9 mouse cellular contexts compared by ENCODE assay signal in the genomic region with DNA sequence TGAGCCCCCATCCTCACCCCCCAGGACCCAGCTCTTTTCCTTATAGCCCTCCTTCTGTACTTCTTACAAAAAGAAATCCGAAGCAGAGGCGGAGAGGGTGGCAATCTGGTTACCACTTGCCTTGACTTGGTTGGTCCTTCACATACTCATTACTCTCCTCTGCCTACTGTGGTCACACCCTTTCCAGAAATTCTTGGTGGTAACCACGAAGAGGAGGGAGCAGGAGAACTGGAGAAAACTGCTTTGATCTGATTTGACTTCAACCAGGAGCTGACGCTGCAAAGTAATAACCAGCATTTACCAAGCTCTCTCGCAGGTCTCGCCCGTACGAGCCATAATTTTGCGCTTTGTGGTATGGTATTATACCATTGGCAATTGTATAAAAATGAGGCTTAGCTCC. TPM values are rescaled to one million over a fixed set of nuclear protein-coding genes. Genes with fewer than 3 reads are reported as not detected.
DNase-seq lines count a peak whose midpoint lies in the region; ATAC-seq and TF ChIP-seq lines count a peak whose summit lies in the region.
"Had no signal": no experiment of that assay in that cellular context is flagged by ENCODE, and none has a peak within 500 bp of the region (broad histone marks: within the 10 kb centered on the region; RNA-seq: fewer than 3 reads in every experiment).

No protein-coding gene starts in this region.

- peak overlapping the region; percentile 82 to 96 for H3K27ac ChIP-seq in heart, embryonic 14.5 days (replicated peaks in 1 of 2; ENCODE audit: control insufficient read depth in 1 of 2, insufficient read depth in 1 of 2, low read depth in 2 of 2, low read length in 2 of 2)
- no peak overlapping the region for H3K27ac ChIP-seq in forebrain, embryonic 14.5 days (ENCODE audit: low read depth, low read length)
- 0 out of 2 replicates have a peak overlapping the region, but pooled peaks have one; percentile 93 for H3K27ac ChIP-seq in liver, postnatal 0 days (ENCODE audit: low read depth)

- ATAC-seq in heart, embryonic 14.5 days (ENCODE audit: insufficient number of reproducible peaks, insufficient read depth, low FRiP score, low read depth) = no peak
- ATAC-seq in forebrain, embryonic 14.5 days = no peak
- no peak for ATAC-seq in liver, postnatal 0 days

- no peak for TF ChIP-seq CTCF in liver, postnatal 0 days (IDR thresholded peaks at IDR 0.05; ENCODE audit: low read depth)

- H3K4me3 ChIP-seq in heart, embryonic 14.5 days (ENCODE audit: control insufficient read depth in 1 of 2, insufficient read depth in 1 of 2, low read depth in 1 of 2, low read length in 2 of 2) = peak overlapping the region; percentile 79 to 92
- peak overlapping the region; percentile 88 for H3K4me3 ChIP-seq in forebrain, embryonic 14.5 days (ENCODE audit: low read depth, low read length)
- peak overlapping the region; percentile 95 for H3K4me3 ChIP-seq in liver, postnatal 0 days (ENCODE audit: low read depth, low read length)

- H3K4me2 ChIP-seq in heart, embryonic 14.5 days (ENCODE audit: low read length) = peak overlapping the region; percentile 95
- H3K4me2 ChIP-seq in forebrain, embryonic 14.5 days (ENCODE audit: low read length) = peak overlapping the region; percentile 87
- peak overlapping the region; percentile 100 for H3K4me2 ChIP-seq in liver, postnatal 0 days (ENCODE audit: low read depth, low read length)

- WGBS in heart, embryonic 14.5 days = 61% methylated on average over 9 of the region's 9 CpGs
- 64% methylated on average over 9 of the region's 9 CpGs for WGBS in forebrain, embryonic 14.5 days
- 57% methylated on average over 9 of the region's 9 CpGs for WGBS in liver, postnatal 0 days (ENCODE audit: insufficient replicate concordance)

- H3K9ac ChIP-seq in heart, embryonic 14.5 days (ENCODE audit: low read length) = peak overlapping the region; percentile 95
- H3K9ac ChIP-seq in forebrain, embryonic 14.5 days (ENCODE audit: low read length) = peak overlapping the region; percentile 92
- H3K9ac ChIP-seq in liver, postnatal 0 days (replicated peaks) = peak overlapping the region; percentile 94

- TF ChIP-seq EP300 in liver, postnatal 0 days (IDR thresholded peaks at IDR 0.05; ENCODE audit: low read depth) = no peak

- H3K9me3 ChIP-seq in heart, embryonic 14.5 days (ENCODE audit: control insufficient read depth, low read length) = no peaks in the 10 kb centered on the region
- no peaks in the 10 kb centered on the region for H3K9me3 ChIP-seq in forebrain, embryonic 14.5 days (replicated peaks; ENCODE audit: control insufficient read depth, low read length)
- no peaks in the 10 kb centered on the region for H3K9me3 ChIP-seq in liver, postnatal 0 days (ENCODE audit: low read length)

- H3K36me3 ChIP-seq in heart, embryonic 14.5 days (ENCODE audit: control insufficient read depth, insufficient read depth, low read length) = peaks cover 50% of the 10 kb centered on the region
- peaks cover 26% of the 10 kb centered on the region for H3K36me3 ChIP-seq in forebrain, embryonic 14.5 days (ENCODE audit: control insufficient read depth, insufficient read depth, low read length)
- H3K36me3 ChIP-seq in liver, postnatal 0 days (replicated peaks; ENCODE audit: insufficient read depth, low read length) = peaks cover 12% of the 10 kb centered on the region

- no peaks in the 10 kb centered on the region for H3K27me3 ChIP-seq in heart, embryonic 14.5 days (ENCODE audit: control insufficient read depth, insufficient read depth, low read length)
- H3K27me3 ChIP-seq in forebrain, embryonic 14.5 days (replicated peaks; ENCODE audit: control insufficient read depth, insufficient read depth, low read length) = no peaks in the 10 kb centered on the region
- no peaks in the 10 kb centered on the region for H3K27me3 ChIP-seq in liver, postnatal 0 days (ENCODE audit: insufficient read depth, low read length)
- H3K27me3 ChIP-seq: Patski had no signal

- DNase-seq in heart, adult 11 months = no peak
- DNase-seq in ES-CJ7 (ENCODE audit: low read depth, low spot score) = peak; percentile 60
- DNase-seq in forebrain, embryonic 14.5 days (ENCODE audit: low spot score) = no peak
- no peak for DNase-seq in liver, postnatal 0 days
- DNase-seq in left cerebral cortex, adult 18-20 months (ENCODE audit: low spot score in 2 of 2) = no peak
- DNase-seq in frontal cortex, postnatal 14 days (ENCODE audit: low spot score in 2 of 2) = no peak
- no peak for DNase-seq in gastrocnemius, adult 8-10 months (ENCODE audit: low spot score in 2 of 2)

- peaks cover 5 to 14% of the 10 kb centered on the region in 2 experiments; a peak in 3 of 4 replicates for H3K4me1 ChIP-seq in heart, embryonic 14.5 days (ENCODE audit: control insufficient read depth in 2 of 2, insufficient read depth in 2 of 2, low read length in 2 of 2)
- peaks cover 7% of the 10 kb centered on the region for H3K4me1 ChIP-seq in forebrain, embryonic 14.5 days (ENCODE audit: control insufficient read depth, insufficient read depth, low read length)
- H3K4me1 ChIP-seq in liver, postnatal 0 days (ENCODE audit: insufficient read depth) = peaks cover 16% of the 10 kb centered on the region

RNA-seq across cellular contexts. Expression of a gene that starts 0.9 kb away (rescaled TPM):
- polyA plus RNA-seq in heart, embryonic 14.5 days (2014; fragmentation: Nextera tagmentation; extraction: Ambion mirVana) = 2.8 and 3.0 TPM in 2 replicates
- 3.8 and 4.4 TPM in 2 replicates for polyA plus RNA-seq in forebrain, embryonic 14.5 days (2014; fragmentation: Nextera tagmentation; extraction: Ambion mirVana)
- polyA plus RNA-seq in liver, postnatal 0 days (2015; fragmentation: Nextera tagmentation; extraction: Ambion mirVana) = 1.3 and 1.4 TPM in 2 replicates
- total RNA-seq in left cerebral cortex, adult 18-20 months (2021) = 1 to 10 TPM; 5.7 to 7.0 TPM
- total RNA-seq in gastrocnemius, adult 8-10 months (2022) = 1 to 10 TPM; 6.0 to 6.9 (median 6.2) TPM

RNA-seq across cellular contexts. Expression of a gene that starts 1.0 kb away (rescaled TPM):
- 5.8 and 6.6 TPM in 2 replicates for polyA plus RNA-seq in heart, embryonic 14.5 days (2014; fragmentation: Nextera tagmentation; extraction: Ambion mirVana)
- polyA plus RNA-seq in forebrain, embryonic 14.5 days (2014; fragmentation: Nextera tagmentation; extraction: Ambion mirVana) = 5.2 and 5.7 TPM in 2 replicates
- polyA plus RNA-seq in liver, postnatal 0 days (2015; fragmentation: Nextera tagmentation; extraction: Ambion mirVana) = 1.7 and 1.8 TPM in 2 replicates
- 10 to 100 TPM; 11.1 to 17.1 TPM for total RNA-seq in left cerebral cortex, adult 18-20 months (2021)
- 1 to 10 TPM; 1.2 to 1.9 (median 1.6) TPM for total RNA-seq in gastrocnemius, adult 8-10 months (2022)

RNA-seq across cellular contexts. Expression of a gene that starts 10.4 kb away (rescaled TPM):
- polyA plus RNA-seq in heart, embryonic 14.5 days (2014; fragmentation: Nextera tagmentation; extraction: Ambion mirVana) = 49.9 and 54.4 TPM in 2 replicates
- polyA plus RNA-seq in forebrain, embryonic 14.5 days (2014; fragmentation: Nextera tagmentation; extraction: Ambion mirVana) = 55.2 and 63.8 TPM in 2 replicates
- polyA plus RNA-seq in liver, postnatal 0 days (2015; fragmentation: Nextera tagmentation; extraction: Ambion mirVana) = 44.7 and 56.3 TPM in 2 replicates
- total RNA-seq in left cerebral cortex, adult 18-20 months (2021) = 10 to 100 TPM; 90.8 to 91.0 TPM
- total RNA-seq in gastrocnemius, adult 8-10 months (2022) = 10 to 100 TPM; 31.1 to 45.3 (median 33.5) TPM

RNA-seq across cellular contexts. Expression of a gene that starts 35.2 kb away (rescaled TPM):
- 38.5 and 42.6 TPM in 2 replicates for polyA plus RNA-seq in heart, embryonic 14.5 days (2014; fragmentation: Nextera tagmentation; extraction: Ambion mirVana)
- polyA plus RNA-seq in forebrain, embryonic 14.5 days (2014; fragmentation: Nextera tagmentation; extraction: Ambion mirVana) = 70.7 and 78.3 TPM in 2 replicates
- 20.1 and 21.8 TPM in 2 replicates for polyA plus RNA-seq in liver, postnatal 0 days (2015; fragmentation: Nextera tagmentation; extraction: Ambion mirVana)
- 10 to 100 TPM; 32.0 to 32.8 TPM for total RNA-seq in left cerebral cortex, adult 18-20 months (2021)
- 10 to 100 TPM; 12.3 to 17.5 (median 14.7) TPM for total RNA-seq in gastrocnemius, adult 8-10 months (2022)

RNA-seq across cellular contexts. Expression of a gene that starts 52.2 kb away (rescaled TPM):
- 46.5 and 56.5 TPM in 2 replicates for polyA plus RNA-seq in heart, embryonic 14.5 days (2014; fragmentation: Nextera tagmentation; extraction: Ambion mirVana)
- 4.1 and 5.5 TPM in 2 replicates for polyA plus RNA-seq in forebrain, embryonic 14.5 days (2014; fragmentation: Nextera tagmentation; extraction: Ambion mirVana)
- 86.1 and 91.1 TPM in 2 replicates for polyA plus RNA-seq in liver, postnatal 0 days (2015; fragmentation: Nextera tagmentation; extraction: Ambion mirVana)
- total RNA-seq in left cerebral cortex, adult 18-20 months (2021) = 1 to 10 TPM; 7.9 to 8.4 TPM
- total RNA-seq in gastrocnemius, adult 8-10 months (2022) = 10 to 100 TPM; 21.8 to 33.6 (median 26.3) TPM
